Mouse (Mus musculus) C2C12 (cell line): ENCODE data around the gene Rnf39.

Experiments
- CEBPB ChIP-seq: IDR thresholded peaks from one replicate; pipeline ENCODE4 v1.6.1; 2011; ENCODE audit warnings: low read depth, mild to moderate bottlenecking, control low read depth, moderate library complexity
- CTCF ChIP-seq: IDR thresholded peaks from one replicate; pipeline ENCODE4 v1.5.1; 2011; ENCODE audit not compliant: control insufficient read depth, insufficient read depth, insufficient read length
- MAX ChIP-seq: IDR thresholded peaks from one replicate; pipeline ENCODE4 v1.6.1; 2011; ENCODE audit warnings: mild to moderate bottlenecking, control low read depth
- MYOD1 ChIP-seq: IDR thresholded peaks from one replicate; pipeline ENCODE4 v1.6.1; 2011; ENCODE audit warnings: low read depth; ENCODE audit not compliant: control insufficient read depth, insufficient read length
- MYOG ChIP-seq: IDR thresholded peaks from one replicate; pipeline ENCODE4 v1.6.1; 2011; ENCODE audit not compliant: control insufficient read depth, insufficient read length; ENCODE audit errors: extremely low read depth
- USF1 ChIP-seq: IDR thresholded peaks from one replicate; pipeline ENCODE4 v1.6.1; 2011; ENCODE audit warnings: low read depth, mild to moderate bottlenecking, control low read depth, moderate library complexity

- TF ChIP-seq CTCF = no peak
- TF ChIP-seq USF1 = no peak
- TF ChIP-seq CEBPB = no peak
- TF ChIP-seq MYOG = no peak
- TF ChIP-seq MAX = no peak
- no peak for TF ChIP-seq MYOD1
These were observed 46.1 kb upstream of the Rnf39 start for GRCm38 (mm10) chr17:36896583-36896982.
